ENCODE assay signal across 9 mouse cellular contexts in genomic region chr13:56522081-56522820, GRCm38 (mm10). TPM values are rescaled to one million over a fixed set of nuclear protein-coding genes. Genes with fewer than 3 reads are reported as not detected.
DNase-seq lines count a peak whose midpoint lies in the region; ATAC-seq and TF ChIP-seq lines count a peak whose summit lies in the region.
"Had no signal": no experiment of that assay in that cellular context is flagged by ENCODE, and none has a peak within 500 bp of the region (broad histone marks: within the 10 kb centered on the region; RNA-seq: fewer than 3 reads in every experiment).

Fbxl21 (plus strand) TSS chr13:56522472.

- no peaks in the 10 kb centered on the region for H3K36me3 ChIP-seq in limb, embryonic 12.5 days
- no peaks in the 10 kb centered on the region for H3K36me3 ChIP-seq in midbrain, embryonic 14.5 days (ENCODE audit: control insufficient read depth, insufficient read depth, low read length)

- peak within 1 kb of the TSS; percentile 66 for H3K4me3 ChIP-seq in embryonic fibroblast, embryonic 13.5 days (ENCODE audit: insufficient read depth, low read length)
- H3K4me3 ChIP-seq in limb, embryonic 12.5 days (replicated peaks), result peak within 1 kb of the TSS; percentile 66
- H3K4me3 ChIP-seq in midbrain, embryonic 14.5 days (replicated peaks; ENCODE audit: low read depth, low read length), result peak within 1 kb of the TSS; percentile 64

- ATAC-seq in limb, embryonic 12.5 days (ENCODE audit: insufficient number of reproducible peaks, insufficient read depth, low FRiP score, low TSS enrichment, low read depth), result peak; percentile 99
- ATAC-seq in midbrain, embryonic 14.5 days (ENCODE audit: low FRiP score, low TSS enrichment), result peak; percentile 93

- no peak for TF ChIP-seq CTCF in embryonic fibroblast, embryonic 13.5 days (IDR thresholded peaks at IDR 0.05; ENCODE audit: borderline replicate concordance, insufficient read depth, low read length)

- WGBS in limb, embryonic 12.5 days, result 2% methylated on average over 56 of the region's 56 CpGs
- under 1% methylated on average over 56 of the region's 56 CpGs for WGBS in midbrain, embryonic 14.5 days

- peak; percentile 88 for TF ChIP-seq POLR2A in embryonic fibroblast, embryonic 13.5 days (IDR thresholded peaks at IDR 0.05; ENCODE audit: low read depth, low read length)

- H3K27me3 ChIP-seq in limb, embryonic 12.5 days, result no peaks in the 10 kb centered on the region
- H3K27me3 ChIP-seq in midbrain, embryonic 14.5 days (ENCODE audit: control insufficient read depth, insufficient read depth, low read length), result no peaks in the 10 kb centered on the region

- H3K9me3 ChIP-seq in limb, embryonic 12.5 days, result no peaks in the 10 kb centered on the region
- H3K9me3 ChIP-seq in midbrain, embryonic 14.5 days (ENCODE audit: control insufficient read depth, low read length), result no peaks in the 10 kb centered on the region

- no peak within 1 kb of the TSS for H3K27ac ChIP-seq in embryonic fibroblast, embryonic 13.5 days (ENCODE audit: insufficient read depth, low read length)
- peak within 1 kb of the TSS; percentile 70 for H3K27ac ChIP-seq in limb, embryonic 12.5 days
- no peak within 1 kb of the TSS for H3K27ac ChIP-seq in midbrain, embryonic 14.5 days (replicated peaks; ENCODE audit: low read depth, low read length)

- peak within 1 kb of the TSS; percentile 71 for H3K9ac ChIP-seq in limb, embryonic 12.5 days (replicated peaks)
- peak within 1 kb of the TSS; percentile 66 for H3K9ac ChIP-seq in midbrain, embryonic 14.5 days (replicated peaks; ENCODE audit: low read length)

- peak within 1 kb of the TSS; percentile 85 for H3K4me2 ChIP-seq in limb, embryonic 12.5 days
- peak within 1 kb of the TSS; percentile 92 for H3K4me2 ChIP-seq in midbrain, embryonic 14.5 days (ENCODE audit: low read length)

- peak; percentile 88 for DNase-seq in 416B (ENCODE audit: low read depth)
- peak; percentile 96 for DNase-seq in brain, adult 2 months (ENCODE audit: low read depth, low spot score)
- peak; percentile 85 for DNase-seq in heart, adult 8-10 months (ENCODE audit: low spot score)
- peak; percentile 97 to 98 for DNase-seq in kidney, adult 8-10 months
- DNase-seq in midbrain, embryonic 14.5 days, result peak; percentile 89
- DNase-seq in spleen, adult 12 weeks (ENCODE audit: low spot score), result peak; percentile 73

- H3K4me1 ChIP-seq in embryonic fibroblast, embryonic 13.5 days (ENCODE audit: control insufficient read depth, insufficient read depth, low read length), result no peaks in the 10 kb centered on the region
- H3K4me1 ChIP-seq in limb, embryonic 12.5 days (replicated peaks), result no peaks in the 10 kb centered on the region
- no peaks in the 10 kb centered on the region for H3K4me1 ChIP-seq in midbrain, embryonic 14.5 days (ENCODE audit: control insufficient read depth, insufficient read depth, low read length)

RNA-seq across cellular contexts. Expression of gene Fbxl21, which starts in this region (rescaled TPM):
- 2.1 and 3.0 TPM in 2 replicates for polyA plus RNA-seq in embryonic fibroblast, embryonic 13.5 days (2011; ENCODE audit: insufficient read length, low read depth, missing spikeins)
- total RNA-seq in heart, adult 8-10 months (2022), result 1 to 10 TPM; 1.0 to 1.1 (median 1.0) TPM
- polyA plus RNA-seq in limb, embryonic 12.5 days (2016; fragmentation: Nextera tagmentation; extraction: Ambion mirVana), result 2.8 TPM in 2 replicates
- 3.3 and 3.7 TPM in 2 replicates for polyA plus RNA-seq in midbrain, embryonic 14.5 days (2014; fragmentation: Nextera tagmentation; extraction: Ambion mirVana)
- total RNA-seq: MEL had no signal
